Mouse (Mus musculus): Measurements from ENCODE around the gene Olfr1445. TPM values are rescaled to one million over a fixed set of nuclear protein-coding genes. Genes with fewer than 3 reads are reported as not detected.

The Olfr1445 gene
- polyA plus RNA-seq (2014; fragmentation: Illumina TruSeq; extraction: RNeasy Lipid Tissue Mini Kit (QIAGEN cat#74804); ENCODE audit: low read depth, low replicate concordance), result not detected

DNA sequence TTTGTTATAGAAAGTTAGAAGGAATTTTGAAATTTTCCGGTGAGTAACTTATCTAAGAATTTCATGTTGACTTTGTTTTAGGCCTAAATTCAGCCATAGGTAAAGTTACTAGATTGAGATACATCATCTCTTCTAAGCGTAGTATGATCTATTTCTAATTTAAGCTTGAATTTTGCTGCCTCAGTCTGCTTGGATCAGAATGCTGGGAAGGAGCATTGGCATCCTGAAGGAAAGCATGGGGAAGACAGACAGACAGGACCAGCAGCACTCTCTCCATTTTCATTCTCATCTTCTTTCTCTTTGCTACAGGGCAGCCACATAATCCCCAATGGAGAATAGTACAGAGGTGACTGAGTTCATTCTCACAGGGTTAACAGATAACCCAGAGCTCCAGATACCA, at the start of gene Olfr1445:
Olfr1445 (plus strand) TSS at position 301 of the 400 bp plus-strand sequence.

DNA sequence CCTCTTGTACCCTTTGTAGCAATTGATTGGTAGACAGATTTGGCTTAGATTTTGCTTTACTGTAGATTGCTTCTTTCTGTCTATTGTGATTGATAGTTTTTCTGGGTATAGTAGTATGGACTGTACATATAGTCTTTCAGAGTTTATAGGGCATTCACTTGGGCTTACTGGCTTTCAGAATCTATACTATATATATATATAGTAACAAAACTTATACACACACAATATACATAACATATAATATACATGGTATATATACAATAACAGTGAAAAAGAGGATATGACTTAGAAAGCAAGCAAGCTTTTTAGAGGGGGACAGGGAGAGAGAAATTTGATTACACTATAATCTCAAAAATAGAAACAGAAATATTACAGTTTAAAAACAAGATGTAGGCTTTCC, 37.3 kb upstream of the Olfr1445 start, which contains the start of gene Gm5244:
Gm5244 (plus strand) TSS at position 301 of the 400 bp plus-strand sequence.

DNA sequence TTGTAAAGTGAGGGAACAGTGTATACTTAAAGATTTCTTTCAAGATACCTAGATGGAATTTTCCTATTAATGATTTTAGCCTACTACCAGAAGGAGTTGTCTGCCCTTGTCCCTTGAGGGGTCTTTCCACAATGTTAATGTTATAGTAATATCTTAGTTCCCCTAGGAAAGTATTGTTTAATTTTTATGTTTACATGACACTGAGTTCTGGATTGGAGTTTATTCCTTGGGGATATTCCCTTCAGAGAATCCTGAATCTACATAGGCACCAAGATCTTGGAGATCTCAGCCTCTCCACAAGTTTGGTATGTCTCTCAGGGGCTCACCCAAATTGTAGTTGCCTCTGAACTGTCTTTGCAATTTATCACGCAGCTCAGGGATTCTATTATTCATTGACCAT, 26.7 kb upstream of the Olfr1445 start, which contains the start of gene Olfr1444:
Olfr1444 (plus strand) TSS at position 301 of the 400 bp plus-strand sequence.

DNA sequence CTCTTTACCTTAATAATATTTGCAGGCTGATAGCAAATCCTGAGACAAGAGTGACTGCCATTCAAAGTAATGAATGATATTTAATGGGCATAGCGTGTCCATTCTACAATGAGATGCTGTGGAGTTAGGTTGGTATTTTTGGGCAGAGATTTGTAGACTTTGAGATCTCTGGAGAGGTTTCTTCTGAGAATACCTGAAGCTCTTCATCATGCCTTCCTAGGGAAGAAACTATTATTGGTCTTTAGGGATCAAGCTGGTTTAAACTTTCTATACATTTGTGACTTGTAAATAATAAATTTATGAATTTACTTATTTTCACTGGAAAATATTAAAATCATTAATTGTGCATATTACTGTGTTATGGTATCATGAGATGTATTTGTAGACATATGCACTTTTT, 9.8 kb downstream of the Olfr1445 start, which contains the start of gene Olfr1446:
Olfr1446 (minus strand) TSS at position 101 of the 400 bp plus-strand sequence.

DNA sequence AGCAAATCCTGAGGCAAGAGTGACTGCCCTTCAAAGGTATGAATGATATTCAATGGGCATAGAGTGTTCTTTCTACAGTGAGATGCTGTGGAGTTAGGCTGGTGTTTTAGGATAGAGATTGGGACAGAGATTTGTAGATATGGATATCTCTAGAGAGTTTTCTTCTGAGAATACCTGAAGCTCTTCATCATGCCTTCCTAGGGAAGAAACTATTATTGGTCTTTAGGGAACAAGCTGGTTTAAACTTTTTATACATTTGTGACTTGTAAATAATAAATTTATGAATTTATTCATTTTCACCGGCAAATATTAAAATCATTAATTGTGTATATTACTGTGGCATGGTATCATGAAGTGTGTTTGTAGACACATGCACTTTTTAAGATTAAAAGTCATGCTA, 20.0 kb downstream of the Olfr1445 start, which contains the start of gene Olfr1447:
Olfr1447 (minus strand) TSS at position 101 of the 400 bp plus-strand sequence.

DNA sequence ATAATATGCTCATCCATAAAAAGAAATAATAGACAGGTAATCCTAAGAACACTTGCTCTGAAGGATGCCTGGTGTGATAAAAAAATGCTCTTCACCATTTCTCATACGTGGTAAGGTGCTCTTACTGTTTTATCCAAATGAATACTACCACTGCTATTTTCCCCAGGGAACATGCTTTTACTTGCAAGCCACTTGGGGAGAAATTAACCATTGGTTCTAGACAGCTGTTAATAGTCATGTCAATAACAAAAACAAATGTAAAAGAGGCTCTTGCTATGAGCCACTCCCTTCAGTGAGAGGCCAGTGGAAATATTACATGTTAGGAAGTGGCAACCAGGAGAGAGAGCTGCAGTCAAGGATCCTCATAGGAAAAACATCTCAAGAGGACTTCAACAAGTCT, 40.7 kb downstream of the Olfr1445 start, which contains the start of gene Olfr1448:
Olfr1448 (minus strand) TSS at position 101 of the 400 bp plus-strand sequence.

DNA sequence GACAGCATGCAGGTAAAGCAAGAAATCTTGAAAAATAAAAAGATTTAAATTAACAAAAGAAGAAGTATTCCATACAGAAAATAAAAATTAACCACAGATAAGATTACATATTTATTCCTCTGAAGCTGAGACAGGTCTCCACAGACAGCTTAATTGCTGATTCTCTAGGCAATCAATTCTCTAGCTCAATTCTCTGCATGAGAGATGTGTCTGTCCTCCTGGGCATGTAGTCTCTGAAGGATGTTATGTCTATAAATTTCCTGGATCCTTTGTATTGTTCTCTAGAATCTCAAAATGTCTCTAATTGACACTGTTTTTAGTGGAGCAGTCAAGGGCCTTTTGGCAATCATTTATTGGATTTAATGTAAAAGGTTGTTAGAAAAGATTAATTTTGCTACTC, 46.9 kb downstream of the Olfr1445 start, which contains the start of gene Olfr1449:
Olfr1449 (plus strand) TSS at position 301 of the 400 bp plus-strand sequence.

Other genes starting within 250 kb of the Olfr1445 start
- gene Olfr1442, start 213.4 kb upstream of the Olfr1445 start, polyA plus RNA-seq (2014; fragmentation: Illumina TruSeq; extraction: RNeasy Lipid Tissue Mini Kit (QIAGEN cat#74804); ENCODE audit: low read depth, low replicate concordance), result 1.2 TPM
- gene Olfr1443, start 205.7 kb upstream of the Olfr1445 start, polyA plus RNA-seq (2014; fragmentation: Illumina TruSeq; extraction: RNeasy Lipid Tissue Mini Kit (QIAGEN cat#74804); ENCODE audit: low read depth, low replicate concordance), result not detected
- 3,688 TPM for gene Keg1, start 188.1 kb upstream of the Olfr1445 start, polyA plus RNA-seq (2014; fragmentation: Illumina TruSeq; extraction: RNeasy Lipid Tissue Mini Kit (QIAGEN cat#74804); ENCODE audit: low read depth, low replicate concordance)
- gene Cntf, start 118.2 kb upstream of the Olfr1445 start, polyA plus RNA-seq (2014; fragmentation: Illumina TruSeq; extraction: RNeasy Lipid Tissue Mini Kit (QIAGEN cat#74804); ENCODE audit: low read depth, low replicate concordance), result 3.8 TPM
- 134 TPM for gene Zfp91, start 87.7 kb upstream of the Olfr1445 start, polyA plus RNA-seq (2014; fragmentation: Illumina TruSeq; extraction: RNeasy Lipid Tissue Mini Kit (QIAGEN cat#74804); ENCODE audit: low read depth, low replicate concordance)
- gene Lpxn, start 87.7 kb upstream of the Olfr1445 start, polyA plus RNA-seq (2014; fragmentation: Illumina TruSeq; extraction: RNeasy Lipid Tissue Mini Kit (QIAGEN cat#74804); ENCODE audit: low read depth, low replicate concordance), result 1.3 TPM
- gene Gm5244, start 37.2 kb upstream of the Olfr1445 start, polyA plus RNA-seq (2014; fragmentation: Illumina TruSeq; extraction: RNeasy Lipid Tissue Mini Kit (QIAGEN cat#74804); ENCODE audit: low read depth, low replicate concordance), result not detected
- gene Olfr1444, start 26.6 kb upstream of the Olfr1445 start, polyA plus RNA-seq (2014; fragmentation: Illumina TruSeq; extraction: RNeasy Lipid Tissue Mini Kit (QIAGEN cat#74804); ENCODE audit: low read depth, low replicate concordance), result not detected
- not detected for gene Olfr1446, start 9.7 kb downstream of the Olfr1445 start, polyA plus RNA-seq (2014; fragmentation: Illumina TruSeq; extraction: RNeasy Lipid Tissue Mini Kit (QIAGEN cat#74804); ENCODE audit: low read depth, low replicate concordance)
- not detected for gene Olfr1447, start 19.9 kb downstream of the Olfr1445 start, polyA plus RNA-seq (2014; fragmentation: Illumina TruSeq; extraction: RNeasy Lipid Tissue Mini Kit (QIAGEN cat#74804); ENCODE audit: low read depth, low replicate concordance)
- not detected for gene Olfr1448, start 40.6 kb downstream of the Olfr1445 start, polyA plus RNA-seq (2014; fragmentation: Illumina TruSeq; extraction: RNeasy Lipid Tissue Mini Kit (QIAGEN cat#74804); ENCODE audit: low read depth, low replicate concordance)
- not detected for gene Olfr1449, start 47.0 kb downstream of the Olfr1445 start, polyA plus RNA-seq (2014; fragmentation: Illumina TruSeq; extraction: RNeasy Lipid Tissue Mini Kit (QIAGEN cat#74804); ENCODE audit: low read depth, low replicate concordance)
- gene Olfr1450, start 66.4 kb downstream of the Olfr1445 start, polyA plus RNA-seq (2014; fragmentation: Illumina TruSeq; extraction: RNeasy Lipid Tissue Mini Kit (QIAGEN cat#74804); ENCODE audit: low read depth, low replicate concordance), result not detected
- gene Olfr1451, start 111.2 kb downstream of the Olfr1445 start, polyA plus RNA-seq (2014; fragmentation: Illumina TruSeq; extraction: RNeasy Lipid Tissue Mini Kit (QIAGEN cat#74804); ENCODE audit: low read depth, low replicate concordance), result not detected
- gene Olfr1453, start 144.5 kb downstream of the Olfr1445 start, polyA plus RNA-seq (2014; fragmentation: Illumina TruSeq; extraction: RNeasy Lipid Tissue Mini Kit (QIAGEN cat#74804); ENCODE audit: low read depth, low replicate concordance), result not detected
- not detected for gene Olfr1454, start 176.8 kb downstream of the Olfr1445 start, polyA plus RNA-seq (2014; fragmentation: Illumina TruSeq; extraction: RNeasy Lipid Tissue Mini Kit (QIAGEN cat#74804); ENCODE audit: low read depth, low replicate concordance)
- gene Olfr1457, start 214.0 kb downstream of the Olfr1445 start, polyA plus RNA-seq (2014; fragmentation: Illumina TruSeq; extraction: RNeasy Lipid Tissue Mini Kit (QIAGEN cat#74804); ENCODE audit: low read depth, low replicate concordance), result not detected
- gene Olfr1458, start 222.9 kb downstream of the Olfr1445 start, polyA plus RNA-seq (2014; fragmentation: Illumina TruSeq; extraction: RNeasy Lipid Tissue Mini Kit (QIAGEN cat#74804); ENCODE audit: low read depth, low replicate concordance), result not detected

All from kidney, adult 10 weeks (tissue).